Mouse (Mus musculus) hindbrain, embryonic 14.5 days (tissue): ENCODE measurements around the gene Rbms3. TPM values are rescaled to one million over a fixed set of nuclear protein-coding genes. Genes with fewer than 3 reads are reported as not detected.

Experiments
- ATAC-seq: fragments of 200-750 bp; cut with Nextera tagmentation; 2 replicates; pipeline ENCODE4 v1.8.0; 2017; ENCODE audit warnings: moderate number of reproducible peaks, mild to moderate bottlenecking, moderate TSS enrichment, moderate library complexity; ENCODE audit not compliant: low FRiP score
- DNase-seq: peaks from one replicate; pipeline ENCODE4 v3.0.0-alpha.2; 2015; ENCODE audit warnings: low spot score
- H3K27ac ChIP-seq: fragments of 300-500 bp; sonication (generic); 2 replicates; pipeline ENCODE4 v1.5.1; 2014; ENCODE audit warnings: mild to moderate bottlenecking, moderate library complexity
- H3K27me3 ChIP-seq: fragments of 300-500 bp; sonication (generic); 2 replicates; pipeline ENCODE4 v1.6.1; 2014; ENCODE audit warnings: mild to moderate bottlenecking, low read length, mixed read lengths; ENCODE audit not compliant: control insufficient read depth, insufficient read depth
- H3K36me3 ChIP-seq: fragments of 300-500 bp; sonication (generic); replicated peaks from 2 replicates; pipeline ENCODE4 v1.6.1; 2014; ENCODE audit not compliant: control insufficient read depth, insufficient read depth
- H3K4me1 ChIP-seq: fragments of 300-500 bp; sonication (generic); replicated peaks from 2 replicates; pipeline ENCODE4 v1.6.1; 2014; ENCODE audit warnings: antibody characterized with exemption, low read length, mixed read lengths; ENCODE audit not compliant: control insufficient read depth, insufficient read depth
- H3K4me2 ChIP-seq: fragments of 300-500 bp; sonication (generic); replicated peaks from 2 replicates; pipeline ENCODE4 v1.6.1; 2014; ENCODE audit warnings: mild to moderate bottlenecking, moderate library complexity
- H3K4me3 ChIP-seq: fragments of 300-500 bp; sonication (generic); replicated peaks from 2 replicates; pipeline ENCODE4 v1.5.1; 2014; ENCODE audit warnings: mild to moderate bottlenecking, low read length
- H3K9ac ChIP-seq: fragments of 300-500 bp; sonication (generic); 2 replicates; pipeline ENCODE4 v1.6.1; 2014
- H3K9me3 ChIP-seq: fragments of 300-500 bp; sonication (generic); 2 replicates; pipeline ENCODE4 v1.6.1; 2016; ENCODE audit warnings: low read length; ENCODE audit not compliant: control insufficient read depth
- WGBS: fragments of 180-500 bp; shearing (Covaris S2); extraction: QIAGEN DNeasy Blood & Tissue Kit; methylation state at CpG from one replicate; pipeline ENCODE4 v1.1.7; 2014; 5-methylcytosine and 5-hydroxymethylcytosine counted together
- polyA plus RNA-seq: library from polyadenylated mRNA; unstranded; fragments of >200 nt; fragmentation: Nextera tagmentation; extraction: Ambion mirVana; gene quantifications from 2 replicates; pipeline ENCODE4 v1.2.1, GENCODE M21; 2014

The Rbms3 gene
- polyA plus RNA-seq, 1 experiment from 2014 or later = 83.7 TPM

GRCm38 (mm10) chr9:116974134-116974533, 655.6 kb downstream of the Rbms3 start:
- no peak for ATAC-seq
- Histone ChIP-seq H3K4me2 (no peak overlapping the region), H3K9me3 (0 out of 2 replicates have a peak, but pooled peaks cover 3% of the 10 kb centered on the region), H3K36me3 (no peaks in the 10 kb centered on the region), H3K27me3 (no peaks in the 10 kb centered on the region), H3K27ac (no peak overlapping the region), H3K4me3 (no peak overlapping the region), H3K4me1 (no peaks in the 10 kb centered on the region), H3K9ac (no peak overlapping the region)
- no peak for DNase-seq
- 94% methylated on average over 3 of the region's 3 CpGs for WGBS

- no peak for DNase-seq
- no peaks in the 10 kb centered on the region for H3K36me3 ChIP-seq
- no peaks in the 10 kb centered on the region for H3K4me1 ChIP-seq
- H3K9ac ChIP-seq = no peak overlapping the region
- no peaks in the 10 kb centered on the region for H3K27me3 ChIP-seq
- H3K4me2 ChIP-seq = no peak overlapping the region
- no peak overlapping the region for H3K27ac ChIP-seq
- 30% methylated on average over 2 of the region's 2 CpGs for WGBS
- 0 out of 2 replicates have a peak, but pooled peaks cover 3% of the 10 kb centered on the region for H3K9me3 ChIP-seq
- H3K4me3 ChIP-seq = no peak overlapping the region
- no peak for ATAC-seq
These were observed 656.1 kb downstream of the Rbms3 start for GRCm38 (mm10) chr9:116973594-116973993.

GRCm38 (mm10) chr9:116967317-116967716, 662.4 kb downstream of the Rbms3 start:
- DNase-seq (no peak), ATAC-seq (no peak)
- Histone ChIP-seq H3K27ac (no peak overlapping the region), H3K27me3 (no peaks in the 10 kb centered on the region), H3K9ac (no peak overlapping the region), H3K36me3 (no peaks in the 10 kb centered on the region), H3K4me3 (no peak overlapping the region), H3K4me1 (peaks cover 11% of the 10 kb centered on the region), H3K9me3 (no peaks in the 10 kb centered on the region), H3K4me2 (no peak overlapping the region)
- WGBS = 99% methylated on average over 3 of the region's 3 CpGs

GRCm38 (mm10) chr9:116965691-116966090, 664.0 kb downstream of the Rbms3 start:
- ATAC-seq = no peak
- 65% methylated on average over 6 of the region's 6 CpGs for WGBS
- no peak overlapping the region for H3K4me2 ChIP-seq
- H3K4me3 ChIP-seq = no peak overlapping the region
- no peak for DNase-seq
- peaks cover 11% of the 10 kb centered on the region for H3K4me1 ChIP-seq
- peak overlapping the region; percentile 60 for H3K27ac ChIP-seq
- no peaks in the 10 kb centered on the region for H3K27me3 ChIP-seq
- H3K9ac ChIP-seq = no peak overlapping the region
- H3K36me3 ChIP-seq = no peaks in the 10 kb centered on the region
- H3K9me3 ChIP-seq = peaks cover 3% of the 10 kb centered on the region; the same call in 1 of the 2 replicates

- Histone ChIP-seq H3K27ac (no peak overlapping the region), H3K4me2 (no peak overlapping the region), H3K36me3 (no peaks in the 10 kb centered on the region), H3K4me3 (no peak overlapping the region), H3K27me3 (no peaks in the 10 kb centered on the region), H3K9ac (no peak overlapping the region), H3K4me1 (no peaks in the 10 kb centered on the region), H3K9me3 (peaks cover 3% of the 10 kb centered on the region; the same call in 1 of the 2 replicates)
- DNase-seq = no peak
- WGBS = 81% methylated on average over 2 of the region's 2 CpGs
- ATAC-seq = no peak
These were observed 673.6 kb downstream of the Rbms3 start for GRCm38 (mm10) chr9:116956156-116956555.

- Histone ChIP-seq H3K4me3 (no peak overlapping the region), H3K36me3 (no peaks in the 10 kb centered on the region), H3K27ac (no peak overlapping the region), H3K27me3 (no peaks in the 10 kb centered on the region), H3K4me1 (no peaks in the 10 kb centered on the region; the same call in 1 of the 2 replicates), H3K9me3 (no peaks in the 10 kb centered on the region), H3K4me2 (no peak overlapping the region), H3K9ac (no peak overlapping the region)
- ATAC-seq (no peak), DNase-seq (no peak)
- 71% methylated on average over 3 of the region's 3 CpGs for WGBS
These were observed 681.5 kb downstream of the Rbms3 start for GRCm38 (mm10) chr9:116948211-116948610.

GRCm38 (mm10) chr9:116947369-116947768, 682.3 kb downstream of the Rbms3 start:
- DNase-seq (no peak), ATAC-seq (no peak)
- H3K27me3 ChIP-seq = no peaks in the 10 kb centered on the region
- no peak overlapping the region for H3K4me3 ChIP-seq
- no peak overlapping the region for H3K4me2 ChIP-seq
- H3K4me1 ChIP-seq = no peaks in the 10 kb centered on the region; the same call in 1 of the 2 replicates
- H3K9ac ChIP-seq = no peak overlapping the region
- no peaks in the 10 kb centered on the region for H3K36me3 ChIP-seq
- no peaks in the 10 kb centered on the region for H3K9me3 ChIP-seq
- no peak overlapping the region for H3K27ac ChIP-seq
- 85% methylated on average over 4 of the region's 4 CpGs for WGBS

GRCm38 (mm10) chr9:116946787-116947186, 682.9 kb downstream of the Rbms3 start:
- ATAC-seq (no peak), DNase-seq (no peak)
- WGBS = 83% methylated on average over 3 of the region's 3 CpGs
- no peaks in the 10 kb centered on the region; the same call in 1 of the 2 replicates for H3K4me1 ChIP-seq
- no peak overlapping the region for H3K27ac ChIP-seq
- no peak overlapping the region for H3K9ac ChIP-seq
- H3K36me3 ChIP-seq = no peaks in the 10 kb centered on the region
- no peaks in the 10 kb centered on the region for H3K9me3 ChIP-seq
- no peaks in the 10 kb centered on the region for H3K27me3 ChIP-seq
- H3K4me2 ChIP-seq = no peak overlapping the region
- no peak overlapping the region for H3K4me3 ChIP-seq

- Histone ChIP-seq H3K36me3 (no peaks in the 10 kb centered on the region), H3K4me1 (peaks cover 2% of the 10 kb centered on the region; the same call in 1 of the 2 replicates), H3K9ac (no peak overlapping the region), H3K4me3 (no peak overlapping the region), H3K4me2 (no peak overlapping the region), H3K27ac (no peak overlapping the region), H3K9me3 (no peaks in the 10 kb centered on the region), H3K27me3 (no peaks in the 10 kb centered on the region)
- DNase-seq = no peak
- no peak for ATAC-seq
- WGBS = 92% methylated on average over 9 of the region's 9 CpGs
These were observed 684.0 kb downstream of the Rbms3 start for GRCm38 (mm10) chr9:116945689-116946088.

- H3K27me3 ChIP-seq = no peaks in the 10 kb centered on the region
- 87% methylated on average over 15 of the region's 15 CpGs for WGBS
- no peak for DNase-seq
- H3K9me3 ChIP-seq = no peaks in the 10 kb centered on the region
- H3K4me1 ChIP-seq = peaks cover 2% of the 10 kb centered on the region; the same call in 1 of the 2 replicates
- no peak overlapping the region for H3K4me2 ChIP-seq
- no peak for ATAC-seq
- H3K27ac ChIP-seq = no peak overlapping the region
- no peak overlapping the region for H3K4me3 ChIP-seq
- H3K36me3 ChIP-seq = no peaks in the 10 kb centered on the region
- H3K9ac ChIP-seq = no peak overlapping the region
These were observed 685.8 kb downstream of the Rbms3 start for GRCm38 (mm10) chr9:116943902-116944301.
